Mouse (Mus musculus) kidney, postnatal 25 days (tissue): Measurements from ENCODE around the gene Fam183b.
"Not testable (repeated sequence)": the region's sequence is repeated elsewhere in the genome, so short reads cannot be mapped to it uniquely, and the experiment has no call there.

Source experiments
- DNase-seq, 2 experiments: peaks; one replicate each; pipeline ENCODE4 v3.0.0; 2021; ENCODE audit warnings: mixed read lengths in 2 of 2

The Fam183b gene

GRCm38 (mm10) chr11:58801558-58802228, at the start of gene Fam183b:
TSS of gene Fam183b (minus strand) at chr11:58801960.
- no peak for DNase-seq

GRCm38 (mm10) chr11:58849731-58850130, 48.0 kb upstream of the Fam183b start:
- DNase-seq = no peak

GRCm38 (mm10) chr11:58847636-58848035, 45.9 kb upstream of the Fam183b start:
- DNase-seq = no peak

DNA sequence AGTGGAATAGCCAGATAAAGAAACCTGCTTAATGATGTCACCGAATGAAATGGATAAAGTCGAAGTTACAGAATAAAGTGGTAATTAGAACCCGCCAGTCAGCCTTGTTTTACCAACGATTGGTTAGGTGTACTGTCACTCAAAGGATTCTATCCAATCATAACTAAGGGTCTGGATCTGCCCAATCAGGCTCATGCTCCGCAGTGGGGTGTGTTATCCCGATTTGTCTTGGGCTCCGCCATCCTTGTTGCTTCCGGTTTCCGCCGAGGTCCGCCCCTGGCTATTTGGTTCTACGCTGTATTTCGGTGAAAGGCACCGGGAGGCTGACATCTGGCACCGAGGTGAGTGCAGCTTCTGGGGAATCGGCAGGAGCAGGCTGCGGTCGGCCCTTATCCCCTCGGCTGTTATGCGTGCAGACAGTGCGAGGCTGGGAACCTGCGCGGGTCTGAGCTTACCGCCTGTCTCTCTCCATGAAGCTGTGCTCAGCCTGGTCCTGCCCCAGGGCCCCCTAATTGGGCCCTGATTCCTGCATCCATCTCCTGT, 45.2 kb upstream of the Fam183b start, which contains the start of gene Gm12258:
Gene Gm12258 (plus strand): TSS at position 240 of the 543 bp plus-strand sequence.
- peak; percentile 89 to 94 for DNase-seq

DNA sequence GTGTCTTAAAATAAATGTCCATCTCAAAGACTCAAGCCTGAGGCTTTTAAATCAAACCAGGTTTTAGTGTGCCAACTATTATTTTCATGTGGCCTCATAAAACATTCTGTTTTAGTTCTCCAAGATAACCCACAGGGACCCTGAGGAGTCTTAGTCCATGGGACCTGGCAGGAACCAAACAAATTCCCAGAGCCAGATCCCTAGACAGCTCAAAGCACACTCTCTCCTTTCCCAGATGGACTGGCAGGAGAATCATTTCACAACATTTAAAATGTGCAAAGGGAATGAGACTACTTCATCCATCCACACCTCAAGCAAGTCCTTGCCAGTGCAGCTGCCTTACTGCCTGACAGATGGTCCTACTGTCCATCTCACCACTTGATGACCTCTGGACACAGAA, 37.2 kb upstream of the Fam183b start, which contains the start of gene Olfr311:
Gene Olfr311 (plus strand): TSS at position 301 of the 400 bp plus-strand sequence.
- not testable (repeated sequence) for DNase-seq

DNA sequence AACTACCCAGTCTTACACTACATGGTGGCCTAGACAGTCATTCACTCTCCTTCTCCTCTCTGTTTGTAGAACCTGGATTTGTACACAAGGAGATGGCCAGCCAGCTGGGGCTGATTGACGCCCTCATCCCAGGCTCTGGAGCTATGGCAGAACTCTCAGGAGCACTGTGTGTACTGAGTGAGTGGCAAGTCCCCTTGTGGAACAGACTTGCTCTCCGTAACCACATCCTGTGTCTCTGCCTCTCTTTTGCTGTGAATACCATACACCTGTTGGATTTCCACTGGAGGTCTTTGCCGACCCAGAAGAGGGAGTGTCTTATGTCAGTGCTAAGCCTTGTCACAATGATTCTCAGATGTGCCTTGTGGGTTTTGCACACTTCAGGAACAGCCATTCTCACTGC, 30.8 kb upstream of the Fam183b start:
- not testable (repeated sequence) for DNase-seq

DNA sequence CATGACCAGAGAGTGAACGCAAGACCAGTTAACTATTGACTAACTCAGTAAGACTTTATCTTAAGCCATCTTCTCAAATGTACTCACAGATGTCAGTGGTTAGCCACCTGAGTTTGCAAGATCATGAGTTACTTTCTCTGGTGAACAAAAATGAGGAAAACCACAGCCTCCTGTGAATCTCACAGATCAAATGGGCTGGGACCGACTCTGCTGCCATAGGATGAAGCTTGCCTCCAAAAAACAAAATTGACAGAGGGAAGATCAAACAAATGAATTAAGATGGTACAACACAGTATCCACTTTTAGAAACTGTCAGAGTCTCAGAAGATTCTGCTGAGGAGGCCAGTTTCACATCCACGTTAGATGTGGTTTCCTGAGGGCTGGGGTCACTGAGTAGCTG, 28.0 kb upstream of the Fam183b start:
- DNase-seq = no peak

DNA sequence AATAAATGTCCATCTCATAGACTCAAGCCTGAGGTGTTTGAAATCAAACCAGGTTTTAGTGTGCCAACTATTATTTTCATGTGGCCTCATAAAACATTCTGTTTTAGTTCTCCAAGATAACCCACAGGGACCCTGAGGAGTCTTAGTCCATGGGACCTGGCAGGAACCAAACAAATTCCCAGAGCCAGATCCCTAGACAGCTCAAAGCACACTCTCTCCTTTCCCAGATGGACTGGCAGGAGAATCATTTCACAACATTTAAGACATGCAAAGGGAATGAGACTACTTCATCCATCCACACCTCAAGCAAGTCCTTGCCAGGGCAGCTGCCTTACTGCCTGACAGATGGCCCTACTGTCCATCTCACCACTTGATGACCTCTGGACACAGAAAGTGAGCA, 27.2 kb upstream of the Fam183b start, which contains the start of gene Olfr312:
Gene Olfr312 (plus strand): TSS at position 301 of the 400 bp plus-strand sequence.
- DNase-seq = not testable (repeated sequence)

DNA sequence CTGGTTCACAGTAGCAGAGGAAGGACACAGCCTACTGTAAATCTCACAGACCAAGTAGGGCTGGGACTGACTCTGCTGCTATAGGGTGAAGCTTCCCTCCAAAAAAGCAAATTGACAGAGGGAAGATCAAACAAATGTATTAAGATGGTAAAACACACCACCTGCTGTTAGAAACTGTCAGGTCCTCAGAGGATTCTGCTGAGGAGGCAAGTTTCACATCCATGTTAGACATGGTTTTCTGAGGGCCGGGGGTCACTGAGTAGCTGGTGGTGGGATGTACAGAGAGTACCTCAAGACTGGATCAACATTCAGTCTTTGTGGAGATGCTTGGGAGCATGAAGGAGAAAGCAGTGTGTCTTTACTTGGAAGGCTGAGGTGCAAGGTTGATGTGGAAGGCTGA, 13.9 kb upstream of the Fam183b start:
- no peak for DNase-seq

DNA sequence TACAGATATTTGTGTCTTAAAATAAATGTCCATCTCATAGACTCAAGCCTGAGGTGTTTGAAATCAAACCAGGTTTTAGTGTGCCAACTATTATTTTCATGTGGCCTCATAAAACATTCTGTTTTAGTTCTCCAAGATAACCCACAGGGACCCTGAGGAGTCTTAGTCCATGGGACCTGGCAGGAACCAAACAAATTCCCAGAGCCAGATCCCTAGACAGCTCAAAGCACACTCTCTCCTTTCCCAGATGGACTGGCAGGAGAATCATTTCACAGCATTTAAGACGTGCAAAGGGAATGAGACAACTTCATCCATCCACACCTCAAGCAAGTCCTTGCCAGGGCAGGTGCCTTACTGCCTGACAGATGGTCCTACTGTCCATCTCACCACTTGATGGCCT, 12.9 kb upstream of the Fam183b start, which contains the start of gene Olfr313:
Gene Olfr313 (plus strand): TSS at position 301 of the 400 bp plus-strand sequence.
- not testable (repeated sequence) for DNase-seq

DNA sequence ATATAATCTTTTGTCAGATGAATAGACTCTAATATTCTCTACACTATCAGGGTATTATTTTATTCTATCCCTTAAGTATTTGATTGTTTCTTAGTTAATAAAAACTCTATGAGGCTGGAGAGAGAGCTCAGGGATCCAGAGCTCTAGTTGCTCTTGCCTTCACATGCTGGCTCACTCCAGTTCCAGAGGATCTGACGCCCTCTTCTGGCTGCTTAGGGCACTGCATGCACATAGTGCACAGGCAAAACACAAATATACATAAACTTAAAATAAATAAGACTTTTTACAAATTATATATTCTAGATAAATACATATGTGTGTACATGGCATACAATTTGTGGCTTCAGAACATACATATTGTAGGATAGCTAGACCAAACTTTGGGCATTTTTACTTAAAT, 10.2 kb upstream of the Fam183b start:
- DNase-seq = no peak

GRCm38 (mm10) chr11:58804393-58804792, 2.6 kb upstream of the Fam183b start:
- no peak for DNase-seq

GRCm38 (mm10) chr11:58803871-58804270, 2.1 kb upstream of the Fam183b start:
- DNase-seq = no peak

GRCm38 (mm10) chr11:58799747-58800146, 2.0 kb downstream of the Fam183b start:
- no peak for DNase-seq

DNA sequence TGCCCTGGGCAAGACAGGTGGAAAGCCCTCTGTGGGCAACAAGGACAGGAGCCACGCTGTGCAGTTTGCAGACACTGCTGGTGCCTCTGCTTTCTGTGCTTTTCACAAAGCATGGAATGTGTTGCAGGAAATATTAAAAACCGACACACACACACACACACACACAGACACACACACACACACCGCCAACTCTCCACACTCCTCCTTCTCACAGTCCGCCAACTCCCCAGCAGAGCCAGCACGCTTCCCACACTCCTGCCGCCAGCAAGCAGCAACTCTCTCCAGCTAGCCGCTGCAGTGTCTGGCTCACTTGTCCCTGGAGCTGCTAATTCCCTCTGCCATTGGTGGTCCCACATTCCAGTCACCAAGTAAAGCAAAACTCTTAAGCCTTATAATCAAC, 4.9 kb downstream of the Fam183b start:
- no peak for DNase-seq

- DNase-seq = no peak
Measured at GRCm38 (mm10) chr11:58795856-58796255, 5.9 kb downstream of the Fam183b start.

- no peak for DNase-seq
Measured at GRCm38 (mm10) chr11:58790646-58791045, 11.1 kb downstream of the Fam183b start.

DNA sequence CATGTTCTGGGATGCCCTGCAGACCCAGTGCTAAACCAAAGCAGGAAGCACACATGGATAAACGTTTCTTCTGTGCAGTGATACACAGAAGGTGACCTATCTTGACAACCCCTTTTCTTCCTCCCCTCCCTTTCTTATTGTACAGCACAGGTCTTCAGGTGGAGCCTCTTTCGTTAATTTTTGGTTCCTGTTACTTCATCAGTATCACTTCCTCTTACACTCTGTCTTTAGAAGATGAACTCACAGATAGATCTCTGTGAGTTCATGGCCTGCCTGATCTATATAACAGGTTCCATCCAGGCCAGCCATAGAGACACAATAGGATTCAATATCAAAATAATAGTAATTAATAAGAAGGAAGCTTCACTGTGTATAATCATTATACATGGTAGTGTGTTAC, 11.7 kb downstream of the Fam183b start:
- DNase-seq = no peak

GRCm38 (mm10) chr11:58789532-58789931, 12.2 kb downstream of the Fam183b start:
- DNase-seq = no peak

GRCm38 (mm10) chr11:58788346-58788745, 13.4 kb downstream of the Fam183b start:
- DNase-seq = no peak

DNA sequence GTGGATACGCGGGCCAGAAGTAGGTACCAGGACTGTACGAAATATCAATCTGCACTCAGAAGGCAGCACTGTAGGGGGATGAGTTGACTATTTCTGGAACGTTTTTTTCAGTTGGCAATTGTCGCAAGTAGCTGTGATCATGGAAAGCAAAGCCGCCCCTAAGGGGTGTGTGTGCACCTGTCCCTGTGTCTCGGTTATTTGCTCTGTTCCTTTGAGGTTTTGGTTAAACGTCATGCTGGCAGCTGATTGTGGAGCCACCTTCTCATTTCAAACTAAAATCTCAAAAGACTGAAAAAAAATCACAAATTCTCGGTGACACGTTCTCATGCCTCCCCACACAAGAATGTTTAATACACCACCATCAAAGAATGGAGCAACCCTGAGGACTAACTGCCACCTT, 14.1 kb downstream of the Fam183b start:
- no peak for DNase-seq

- no peak for DNase-seq
Measured at GRCm38 (mm10) chr11:58784182-58784581, 17.6 kb downstream of the Fam183b start.

DNA sequence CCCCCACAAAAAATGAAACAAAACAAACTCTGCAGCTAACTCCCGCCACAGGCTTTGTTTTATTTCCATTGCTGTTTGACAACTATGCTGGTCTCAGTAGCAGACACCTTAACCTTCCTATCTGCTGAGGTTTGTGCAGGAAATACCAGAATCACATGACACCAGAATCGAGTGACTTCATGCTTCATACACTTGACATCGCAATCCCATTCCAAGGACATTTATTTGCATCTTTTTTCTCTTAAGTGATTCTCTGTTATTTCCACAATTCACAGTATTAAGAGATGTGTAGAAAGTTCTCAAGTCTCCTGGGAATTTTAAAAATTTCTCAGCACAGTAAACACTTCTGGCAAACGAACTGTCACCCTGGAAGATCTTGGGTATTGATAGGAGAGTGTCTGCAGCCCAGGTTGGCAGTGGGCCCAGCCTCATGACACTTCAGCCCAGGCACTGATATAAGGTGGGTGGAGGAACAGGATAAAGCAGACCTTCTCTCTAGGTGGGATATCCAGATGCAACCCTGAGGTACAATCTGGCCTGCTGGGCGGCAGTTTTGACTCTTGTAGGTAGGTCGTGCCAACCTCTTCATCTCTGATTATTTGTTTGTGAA, 19.2 kb downstream of the Fam183b start, which contains the start of gene Olfr314:
Gene Olfr314 (plus strand): TSS at position 473 of the 610 bp plus-strand sequence.
- no peak for DNase-seq

- no peak for DNase-seq
Measured at GRCm38 (mm10) chr11:58772888-58773287, 28.9 kb downstream of the Fam183b start, which contains the start of gene Olfr315. TSS of gene Olfr315 (plus strand) at chr11:58773188.
